Mouse (Mus musculus): Measurements from ENCODE around the gene Apobec4.
"Not testable (repeated sequence)": the region's sequence is repeated elsewhere in the genome, so short reads cannot be mapped to it uniquely, and the experiment has no call there.

Apobec4 gene

GRCm38 (mm10) chr1:152766804-152767748, 16.7 kb downstream of the Apobec4 start:
- peak; percentile 46 for DNase-seq (ENCODE audit: low spot score)

- peak; percentile 88 for DNase-seq (ENCODE audit: low spot score)
Observed at GRCm38 (mm10) chr1:152767749-152768488, 17.6 kb downstream of the Apobec4 start.

GRCm38 (mm10) chr1:152771016-152771415, 20.7 kb downstream of the Apobec4 start:
- DNase-seq (ENCODE audit: low spot score) = no peak

- not testable (repeated sequence) for DNase-seq (ENCODE audit: low spot score)
Observed at GRCm38 (mm10) chr1:152774601-152775000, 24.2 kb downstream of the Apobec4 start.

- peak; percentile 75 for DNase-seq (ENCODE audit: low spot score)
Observed at GRCm38 (mm10) chr1:152779071-152779737, 28.9 kb downstream of the Apobec4 start.

GRCm38 (mm10) chr1:152784620-152785019, 34.3 kb downstream of the Apobec4 start:
- no peak for DNase-seq (ENCODE audit: low spot score)

- not testable (repeated sequence) for DNase-seq (ENCODE audit: low spot score)
Observed at GRCm38 (mm10) chr1:152785446-152785845, 35.1 kb downstream of the Apobec4 start.

GRCm38 (mm10) chr1:152786953-152787352, 36.6 kb downstream of the Apobec4 start:
- DNase-seq (ENCODE audit: low spot score) = no peak

GRCm38 (mm10) chr1:152788121-152788660, 37.8 kb downstream of the Apobec4 start:
- DNase-seq (ENCODE audit: low spot score) = no peak

GRCm38 (mm10) chr1:152790254-152790653, 39.9 kb downstream of the Apobec4 start:
- DNase-seq (ENCODE audit: low spot score) = peak; percentile 13

GRCm38 (mm10) chr1:152790821-152791220, 40.5 kb downstream of the Apobec4 start:
- no peak for DNase-seq (ENCODE audit: low spot score)

- DNase-seq (ENCODE audit: low spot score) = no peak
Observed at GRCm38 (mm10) chr1:152791269-152791668, 40.9 kb downstream of the Apobec4 start.

- DNase-seq (ENCODE audit: low spot score) = no peak
Observed at GRCm38 (mm10) chr1:152792736-152793494, 42.6 kb downstream of the Apobec4 start.

- DNase-seq (ENCODE audit: low spot score) = no peak
Observed at GRCm38 (mm10) chr1:152793495-152794130, 43.3 kb downstream of the Apobec4 start.

- DNase-seq (ENCODE audit: low spot score) = no peak
Observed at GRCm38 (mm10) chr1:152795688-152796255, 45.4 kb downstream of the Apobec4 start.

GRCm38 (mm10) chr1:152796683-152797263, 46.4 kb downstream of the Apobec4 start:
- no peak for DNase-seq (ENCODE audit: low spot score)

- DNase-seq (ENCODE audit: low spot score) = no peak
Observed at GRCm38 (mm10) chr1:152798125-152798524, 47.8 kb downstream of the Apobec4 start.

GRCm38 (mm10) chr1:152799897-152800296, 49.5 kb downstream of the Apobec4 start, which contains the start of gene Ncf2:
Gene Ncf2 (plus strand): TSS chr1:152800194.
- DNase-seq (ENCODE audit: low spot score) = no peak

GRCm38 (mm10) chr1:152800633-152801176, 50.4 kb downstream of the Apobec4 start:
- no peak for DNase-seq (ENCODE audit: low spot score)

GRCm38 (mm10) chr1:152804907-152805306, 54.6 kb downstream of the Apobec4 start:
- no peak for DNase-seq (ENCODE audit: low spot score)
